Mouse (Mus musculus): ENCODE results near the gene Tcp11. TPM values are rescaled to one million over a fixed set of nuclear protein-coding genes. Genes with fewer than 3 reads are reported as not detected.
A peak's percentile ranks its signal among the peaks of the same experiment; 100 is the strongest.

The Tcp11 gene
- polyA plus RNA-seq, 1 experiment from 2014 or later, result 1.6 TPM

DNA sequence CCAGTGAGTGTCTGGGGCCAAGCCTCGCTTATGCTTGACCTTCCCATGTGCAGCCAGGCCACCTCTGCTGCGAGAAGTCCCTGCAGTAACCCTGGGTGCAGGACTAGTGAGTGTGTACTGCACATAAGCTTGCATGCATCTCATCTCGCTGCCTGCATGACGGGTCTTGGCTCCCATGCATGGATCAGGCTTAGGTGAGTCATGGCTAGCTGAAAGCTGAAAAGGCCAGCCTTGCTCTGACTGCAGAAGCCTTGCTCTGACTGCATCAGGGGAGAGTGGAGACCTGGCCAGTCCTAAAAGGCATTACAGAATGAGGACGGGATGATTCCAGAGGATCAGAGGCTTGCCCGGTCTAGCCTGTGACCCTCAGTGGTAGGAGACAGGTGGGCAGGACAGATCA, 53.2 kb downstream of the Tcp11 start:
- peaks cover 31% of the 10 kb centered on the region for H3K4me1 ChIP-seq (replicated peaks; ENCODE audit: control insufficient read depth, insufficient read depth, low read length)
- ATAC-seq (ENCODE audit: low FRiP score), result no peak
- WGBS, result 90% methylated on average over 6 of the region's 6 CpGs

DNA sequence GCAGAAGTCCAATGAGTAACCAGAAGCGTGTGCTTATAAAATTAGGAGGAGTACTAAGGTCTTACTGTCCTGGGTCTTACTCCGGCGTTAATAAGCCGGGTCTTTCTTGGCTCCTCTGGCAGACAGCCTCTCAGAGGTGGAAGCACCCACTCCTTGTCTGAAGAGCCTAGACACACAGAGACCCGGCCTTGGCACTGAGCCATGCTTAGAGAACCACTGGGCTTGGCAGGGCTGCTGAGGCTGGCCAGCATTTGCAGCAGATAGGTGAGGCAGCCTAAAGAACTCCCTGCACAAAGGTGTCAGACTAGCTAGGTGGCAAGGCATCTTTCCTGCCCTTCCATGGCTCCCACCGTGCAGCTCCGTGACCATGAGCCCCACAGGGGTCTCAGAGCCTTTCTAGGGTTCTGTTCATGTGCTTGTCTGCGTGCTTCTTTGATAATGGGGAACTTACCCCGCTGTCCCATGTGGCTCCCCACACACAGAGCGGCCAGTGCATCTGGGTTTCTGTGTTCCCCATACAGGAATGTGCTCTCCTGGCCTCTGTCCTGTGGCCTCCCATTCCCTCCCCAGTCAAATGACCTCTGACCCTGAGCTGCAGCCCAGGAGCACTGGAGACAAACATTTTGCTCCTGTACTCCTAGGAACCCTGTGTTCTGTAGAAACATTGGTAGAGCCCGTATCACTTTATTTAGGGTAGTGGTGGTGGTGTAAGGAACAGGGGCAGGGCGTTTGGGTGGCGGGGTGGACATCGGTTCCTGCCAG, 54.1 kb downstream of the Tcp11 start:
- H3K9me3 ChIP-seq (ENCODE audit: control insufficient read depth, low read length), result no peaks in the 10 kb centered on the region
- peaks cover 25% of the 10 kb centered on the region for H3K4me1 ChIP-seq (replicated peaks; ENCODE audit: control insufficient read depth, insufficient read depth, low read length)
- ATAC-seq (ENCODE audit: low FRiP score) (0 out of 2 replicates have a peak, but pooled peaks have one; percentile 38), DNase-seq (ENCODE audit: low spot score) (peak; percentile 66)
- no peaks in the 10 kb centered on the region for H3K36me3 ChIP-seq (replicated peaks; ENCODE audit: control insufficient read depth, insufficient read depth)
- H3K4me3 ChIP-seq (replicated peaks; ENCODE audit: low read length), result no peak overlapping the region
- H3K27ac ChIP-seq, result peak overlapping the region; percentile 60
- no peak overlapping the region for H3K9ac ChIP-seq
- H3K4me2 ChIP-seq (replicated peaks), result no peak overlapping the region
- WGBS, result 74% methylated on average over 14 of the region's 14 CpGs
- no peaks in the 10 kb centered on the region for H3K27me3 ChIP-seq (ENCODE audit: control insufficient read depth, insufficient read depth, low read length)

More for the DNA sequence above, 53.2 kb downstream of the Tcp11 start:
- DNase-seq (ENCODE audit: low spot score), result no peak
- Histone ChIP-seq H3K27ac (no peak overlapping the region), H3K9me3 (ENCODE audit: control insufficient read depth, low read length) (no peaks in the 10 kb centered on the region), H3K36me3 (replicated peaks; ENCODE audit: control insufficient read depth, insufficient read depth) (no peaks in the 10 kb centered on the region), H3K4me2 (replicated peaks) (no peak overlapping the region), H3K9ac (no peak overlapping the region), H3K4me3 (replicated peaks; ENCODE audit: low read length) (no peak overlapping the region), H3K27me3 (ENCODE audit: control insufficient read depth, insufficient read depth, low read length) (no peaks in the 10 kb centered on the region)

DNA sequence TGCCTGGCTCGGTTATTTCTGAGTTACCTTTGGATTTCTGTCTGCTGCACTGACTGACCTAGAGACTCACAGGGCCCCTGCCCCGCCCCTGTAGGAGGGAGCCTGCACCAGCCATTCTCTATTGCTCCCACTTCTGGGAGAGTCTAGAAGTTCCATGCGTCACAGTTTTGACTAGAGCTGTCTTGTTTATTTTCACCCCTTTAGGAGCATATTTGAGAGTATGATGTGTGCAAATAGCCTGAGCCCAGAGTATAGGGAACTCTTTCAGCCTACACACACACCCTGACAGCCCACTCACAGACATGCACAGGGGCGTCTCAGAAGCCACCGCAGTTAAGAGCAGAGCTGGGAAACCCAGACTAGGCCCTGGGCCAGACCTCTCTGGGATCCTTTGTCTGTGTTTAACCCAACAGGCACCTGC, 54.9 kb downstream of the Tcp11 start:
- no peak overlapping the region for H3K9ac ChIP-seq
- no peak for ATAC-seq (ENCODE audit: low FRiP score)
- H3K4me3 ChIP-seq (replicated peaks; ENCODE audit: low read length), result no peak overlapping the region
- DNase-seq (ENCODE audit: low spot score), result no peak
- H3K27ac ChIP-seq, result peak overlapping the region; percentile 60
- H3K36me3 ChIP-seq (replicated peaks; ENCODE audit: control insufficient read depth, insufficient read depth), result no peaks in the 10 kb centered on the region
- WGBS, result 55% methylated on average over 5 of the region's 5 CpGs
- H3K27me3 ChIP-seq (ENCODE audit: control insufficient read depth, insufficient read depth, low read length), result no peaks in the 10 kb centered on the region
- H3K9me3 ChIP-seq (ENCODE audit: control insufficient read depth, low read length), result no peaks in the 10 kb centered on the region
- H3K4me2 ChIP-seq (replicated peaks), result no peak overlapping the region
- peaks cover 25% of the 10 kb centered on the region for H3K4me1 ChIP-seq (replicated peaks; ENCODE audit: control insufficient read depth, insufficient read depth, low read length)

DNA sequence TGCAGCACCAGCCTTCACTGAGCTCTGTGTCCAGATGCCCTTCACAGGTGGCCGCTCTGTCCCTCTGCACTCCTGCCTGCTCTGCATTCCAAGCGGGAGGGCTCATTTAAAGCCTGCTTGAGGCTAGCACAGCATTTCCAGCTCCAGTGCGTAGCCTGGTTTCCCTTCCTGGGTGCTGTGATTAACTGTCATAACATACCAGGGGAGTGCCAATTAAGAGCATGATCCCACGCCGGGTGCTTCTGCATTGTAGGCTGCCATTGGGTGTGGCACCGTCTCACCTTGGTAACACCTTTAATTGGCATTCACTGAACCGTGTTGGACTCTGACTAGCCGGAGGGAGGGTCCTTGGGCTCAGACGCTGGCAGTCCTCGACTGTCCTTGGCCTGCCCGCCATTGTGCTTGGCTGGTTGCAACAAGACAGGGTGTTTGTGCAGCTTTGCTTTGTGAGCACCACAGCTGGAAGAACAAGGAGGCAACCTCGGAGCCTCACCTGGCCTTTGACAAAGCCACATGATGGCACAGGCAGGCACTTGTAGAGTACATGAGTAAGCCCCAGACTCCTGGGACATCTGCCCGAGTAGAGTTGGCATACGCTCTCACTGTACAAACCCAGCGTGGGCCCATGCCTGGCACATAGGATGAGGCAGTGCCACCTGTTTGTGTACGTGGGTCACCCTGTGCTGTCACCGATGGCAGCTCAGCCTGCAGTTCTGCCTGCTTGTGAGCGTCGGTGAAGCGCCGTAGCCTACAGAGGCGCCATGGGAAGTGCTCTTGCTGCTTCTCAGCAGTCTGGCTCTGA, 57.4 kb downstream of the Tcp11 start:
- no peak for DNase-seq (ENCODE audit: low spot score)

DNA sequence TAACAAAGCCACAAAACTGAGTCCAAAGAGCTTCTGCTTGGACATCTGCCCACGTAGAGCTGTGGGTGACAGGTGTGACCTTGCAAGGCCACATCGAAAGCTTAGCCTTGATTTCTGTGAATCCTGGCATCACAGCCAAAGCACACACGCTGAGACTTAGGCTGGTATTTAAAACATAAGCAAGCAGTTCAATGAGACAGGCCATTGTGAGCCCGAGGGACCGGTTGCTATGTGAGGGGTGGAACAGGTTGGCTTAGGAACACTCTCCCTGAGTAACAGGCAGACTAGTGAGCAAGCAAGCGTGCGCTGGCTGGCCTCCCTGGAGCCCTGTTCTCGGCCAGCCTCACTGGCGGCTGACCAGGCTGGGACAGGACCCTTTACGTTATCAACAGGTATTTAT, 58.5 kb downstream of the Tcp11 start:
- 53% methylated on average over 10 of the region's 10 CpGs for WGBS
- no peak for ATAC-seq (ENCODE audit: low FRiP score)
- no peaks in the 10 kb centered on the region for H3K9me3 ChIP-seq (ENCODE audit: control insufficient read depth, low read length)
- no peaks in the 10 kb centered on the region for H3K36me3 ChIP-seq (replicated peaks; ENCODE audit: control insufficient read depth, insufficient read depth)
- peak overlapping the region; percentile 22; the same call in 1 of the 2 replicates for H3K27ac ChIP-seq
- H3K4me2 ChIP-seq (replicated peaks), result no peak overlapping the region
- H3K4me1 ChIP-seq (replicated peaks; ENCODE audit: control insufficient read depth, insufficient read depth, low read length), result peaks cover 50% of the 10 kb centered on the region
- no peak overlapping the region for H3K4me3 ChIP-seq (replicated peaks; ENCODE audit: low read length)
- H3K27me3 ChIP-seq (ENCODE audit: control insufficient read depth, insufficient read depth, low read length), result no peaks in the 10 kb centered on the region
- no peak for DNase-seq (ENCODE audit: low spot score)
- no peak overlapping the region for H3K9ac ChIP-seq

More for the DNA sequence above, 57.4 kb downstream of the Tcp11 start:
- Histone ChIP-seq H3K4me1 (replicated peaks; ENCODE audit: control insufficient read depth, insufficient read depth, low read length) (peaks cover 44% of the 10 kb centered on the region), H3K9me3 (ENCODE audit: control insufficient read depth, low read length) (no peaks in the 10 kb centered on the region), H3K4me2 (replicated peaks) (no peak overlapping the region), H3K9ac (no peak overlapping the region), H3K36me3 (replicated peaks; ENCODE audit: control insufficient read depth, insufficient read depth) (no peaks in the 10 kb centered on the region), H3K27me3 (ENCODE audit: control insufficient read depth, insufficient read depth, low read length) (no peaks in the 10 kb centered on the region), H3K27ac (0 out of 2 replicates have a peak overlapping the region, but pooled peaks have one; percentile 9), H3K4me3 (replicated peaks; ENCODE audit: low read length) (no peak overlapping the region)
- no peak for ATAC-seq (ENCODE audit: low FRiP score)
- 83% methylated on average over 22 of the region's 22 CpGs for WGBS

DNA sequence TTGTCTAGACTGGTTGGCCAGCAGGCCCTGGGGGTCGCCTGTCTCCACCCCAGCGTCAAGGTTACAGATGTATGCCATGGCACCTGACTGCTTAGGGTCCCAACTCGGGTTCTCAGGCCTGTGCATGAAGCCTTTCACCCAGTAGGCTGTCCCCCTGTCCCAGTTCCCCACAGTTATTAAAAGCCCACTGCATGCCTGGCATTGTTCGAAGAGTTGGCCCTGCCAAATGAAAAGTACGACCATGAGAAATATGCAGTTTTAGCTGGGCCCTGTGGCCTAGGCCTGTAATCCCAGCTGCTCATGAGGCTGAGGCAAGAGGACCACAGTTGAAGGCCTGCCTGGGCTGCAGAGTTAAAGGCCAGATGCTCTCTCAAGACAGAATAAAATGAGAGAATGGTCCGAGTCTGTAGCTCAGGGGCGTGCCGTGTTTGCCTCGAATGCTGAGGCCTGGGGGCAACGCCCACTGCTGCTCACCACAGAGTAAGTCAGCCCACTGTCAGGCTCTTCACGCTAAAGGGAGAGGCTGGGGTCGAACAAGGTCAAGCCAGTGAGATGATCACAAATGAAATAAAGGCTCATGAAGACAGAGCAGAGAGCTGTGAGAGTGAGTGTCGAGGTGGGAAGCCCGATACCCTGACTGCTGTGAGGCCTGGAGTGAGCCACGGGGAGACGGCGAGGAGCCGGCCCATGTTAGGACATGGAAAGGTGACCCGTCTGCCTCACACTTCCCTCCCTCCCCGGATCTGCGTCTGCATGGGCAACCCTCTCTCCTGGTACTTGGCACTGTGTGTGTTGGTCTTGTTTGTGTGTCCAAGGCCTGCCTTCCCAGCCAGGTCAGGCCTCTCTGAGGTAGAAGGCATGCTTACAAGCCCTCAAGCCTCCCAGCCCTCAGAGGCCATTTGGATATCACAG, 60.4 kb downstream of the Tcp11 start:
- no peak overlapping the region for H3K27ac ChIP-seq
- H3K9me3 ChIP-seq (ENCODE audit: control insufficient read depth, low read length), result no peaks in the 10 kb centered on the region
- no peak overlapping the region for H3K4me3 ChIP-seq (replicated peaks; ENCODE audit: low read length)
- no peaks in the 10 kb centered on the region for H3K36me3 ChIP-seq (replicated peaks; ENCODE audit: control insufficient read depth, insufficient read depth)
- H3K4me2 ChIP-seq (replicated peaks), result no peak overlapping the region
- no peaks in the 10 kb centered on the region for H3K27me3 ChIP-seq (ENCODE audit: control insufficient read depth, insufficient read depth, low read length)
- H3K4me1 ChIP-seq (replicated peaks; ENCODE audit: control insufficient read depth, insufficient read depth, low read length), result peaks cover 32% of the 10 kb centered on the region
- H3K9ac ChIP-seq, result no peak overlapping the region
- DNase-seq (ENCODE audit: low spot score) (no peak), ATAC-seq (ENCODE audit: low FRiP score) (no peak)
- 72% methylated on average over 21 of the region's 21 CpGs for WGBS

DNA sequence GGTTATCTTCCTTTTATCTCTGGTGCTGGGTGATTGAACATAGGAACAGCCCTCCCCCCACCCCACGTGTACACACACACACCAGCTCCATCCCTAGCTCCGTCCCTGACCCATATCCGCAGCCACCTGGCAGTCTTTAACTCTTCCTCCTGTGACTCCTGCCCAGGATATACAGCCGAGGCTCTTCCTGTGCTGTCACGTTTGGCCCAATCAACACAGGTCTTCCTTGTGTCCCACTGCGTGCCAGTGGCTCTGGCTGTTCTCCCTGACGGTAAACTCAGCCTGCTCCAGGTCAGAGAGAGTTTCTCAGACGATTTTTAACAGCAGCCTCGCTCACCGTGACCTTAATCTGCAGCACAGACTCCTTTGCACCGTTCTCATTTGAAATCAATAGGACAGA, 61.7 kb downstream of the Tcp11 start:
- peak overlapping the region; percentile 29; the same call in 1 of the 2 replicates for H3K9ac ChIP-seq
- H3K4me2 ChIP-seq (replicated peaks), result no peak overlapping the region
- H3K4me1 ChIP-seq (replicated peaks; ENCODE audit: control insufficient read depth, insufficient read depth, low read length), result peaks cover 36% of the 10 kb centered on the region
- DNase-seq (ENCODE audit: low spot score), result no peak
- ATAC-seq (ENCODE audit: low FRiP score), result no peak
- no peak overlapping the region for H3K4me3 ChIP-seq (replicated peaks; ENCODE audit: low read length)
- no peaks in the 10 kb centered on the region for H3K9me3 ChIP-seq (ENCODE audit: control insufficient read depth, low read length)
- WGBS, result 47% methylated on average over 11 of the region's 11 CpGs
- H3K27me3 ChIP-seq (ENCODE audit: control insufficient read depth, insufficient read depth, low read length), result no peaks in the 10 kb centered on the region
- no peak overlapping the region for H3K27ac ChIP-seq
- no peaks in the 10 kb centered on the region for H3K36me3 ChIP-seq (replicated peaks; ENCODE audit: control insufficient read depth, insufficient read depth)

DNA sequence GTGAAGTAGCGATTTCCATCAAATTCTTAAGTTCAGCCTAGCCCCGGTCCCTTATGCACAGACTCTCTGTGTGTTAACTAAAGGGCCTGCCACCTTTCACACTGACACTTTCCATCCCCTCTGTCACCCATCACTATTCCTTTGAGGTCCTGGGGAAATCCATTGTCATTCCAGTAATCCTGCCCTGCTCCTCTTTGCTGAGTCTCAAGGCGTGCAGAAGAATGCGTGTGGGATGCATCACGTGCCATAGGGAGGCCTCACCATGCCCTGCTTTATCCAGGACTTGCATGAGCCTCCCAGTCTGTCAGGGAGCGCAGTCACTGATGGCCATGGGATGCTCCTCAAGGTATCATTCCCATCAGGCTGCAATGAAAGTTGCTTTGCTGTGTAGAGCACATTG, 62.1 kb downstream of the Tcp11 start:
- no peak overlapping the region for H3K9ac ChIP-seq
- 45% methylated on average over 6 of the region's 6 CpGs for WGBS
- peaks cover 39% of the 10 kb centered on the region for H3K4me1 ChIP-seq (replicated peaks; ENCODE audit: control insufficient read depth, insufficient read depth, low read length)

More for the DNA sequence above, 62.1 kb downstream of the Tcp11 start:
- Histone ChIP-seq H3K4me2 (replicated peaks) (no peak overlapping the region), H3K27me3 (ENCODE audit: control insufficient read depth, insufficient read depth, low read length) (no peaks in the 10 kb centered on the region), H3K9me3 (ENCODE audit: control insufficient read depth, low read length) (no peaks in the 10 kb centered on the region), H3K36me3 (replicated peaks; ENCODE audit: control insufficient read depth, insufficient read depth) (no peaks in the 10 kb centered on the region), H3K4me3 (replicated peaks; ENCODE audit: low read length) (no peak overlapping the region), H3K27ac (no peak overlapping the region)
- ATAC-seq (ENCODE audit: low FRiP score) (no peak), DNase-seq (ENCODE audit: low spot score) (no peak)
